Mouse (Mus musculus): Measurements from ENCODE around the gene Speer4f2. TPM values are rescaled to one million over a fixed set of nuclear protein-coding genes. Genes with fewer than 3 reads are reported as not detected.

Gene Speer4f2
- not detected for polyA plus RNA-seq (2017; shearing (Covaris generic))

DNA sequence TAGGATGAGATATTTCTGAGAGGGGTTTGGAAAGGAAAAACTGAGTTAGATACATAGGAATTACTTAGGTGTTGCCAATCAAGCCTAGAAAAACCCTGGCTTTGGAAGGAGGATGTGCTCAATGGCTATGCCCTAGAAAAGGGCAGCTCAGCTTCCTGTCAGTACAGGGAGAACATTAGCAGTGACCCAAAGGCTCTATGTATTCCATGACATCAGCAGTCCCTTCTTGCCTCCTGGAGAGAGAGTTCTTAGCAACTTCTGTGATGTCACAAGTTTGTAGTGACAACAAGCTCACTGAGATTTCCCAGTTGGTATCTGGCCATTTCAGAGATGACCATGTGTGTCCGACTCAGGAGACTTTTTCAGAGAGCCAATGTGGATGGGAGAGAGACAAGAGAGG is at the start of gene Speer4f2:
TSS of gene Speer4f2 (plus strand) at position 301 of the 400 bp plus-strand sequence.

Other genes starting within 250 kb of the Speer4f2 start
- gene Speer4f1, start 102.9 kb downstream of the Speer4f2 start, polyA plus RNA-seq (2017; shearing (Covaris generic)), result not detected
- gene Sema3c, start 201.1 kb downstream of the Speer4f2 start, polyA plus RNA-seq (2017; shearing (Covaris generic)), result not detected

Data from activated CD4-positive, CD25-positive, alpha-beta regulatory T cell, adult 9 weeks (primary cell).